Mouse (Mus musculus): ENCODE results near the gene Dmac2. TPM values are rescaled to one million over a fixed set of nuclear protein-coding genes. Genes with fewer than 3 reads are reported as not detected.

Gene Dmac2
- polyA plus RNA-seq, 1 experiment from 2014 or later, result 33.0 TPM

DNA sequence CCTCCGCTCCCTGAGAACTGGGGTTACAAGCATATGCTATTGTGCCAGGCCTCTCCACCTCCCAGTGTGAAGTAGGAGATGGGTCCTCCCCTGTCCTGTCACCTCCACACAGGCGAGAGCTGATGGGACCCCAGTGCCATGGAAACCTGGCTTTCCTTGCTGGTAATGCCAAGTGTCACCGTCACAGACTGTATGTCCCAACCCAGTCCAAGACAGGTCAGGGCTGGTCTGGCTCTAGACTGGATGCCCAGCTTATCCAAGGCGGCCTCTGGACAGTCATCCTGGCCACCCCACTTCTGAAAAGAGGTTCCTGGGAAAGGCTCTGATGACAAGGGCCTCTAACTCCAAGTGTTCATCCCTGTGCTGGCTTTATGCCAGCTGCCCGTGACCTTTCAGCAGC lies 17.9 kb downstream of the Dmac2 start:
- ATAC-seq (ENCODE audit: insufficient read depth, low FRiP score, low read depth), result no peak
- WGBS, result 83% methylated on average over 5 of the region's 5 CpGs
- H3K27me3 ChIP-seq (replicated peaks), result no peaks in the 10 kb centered on the region

DNA sequence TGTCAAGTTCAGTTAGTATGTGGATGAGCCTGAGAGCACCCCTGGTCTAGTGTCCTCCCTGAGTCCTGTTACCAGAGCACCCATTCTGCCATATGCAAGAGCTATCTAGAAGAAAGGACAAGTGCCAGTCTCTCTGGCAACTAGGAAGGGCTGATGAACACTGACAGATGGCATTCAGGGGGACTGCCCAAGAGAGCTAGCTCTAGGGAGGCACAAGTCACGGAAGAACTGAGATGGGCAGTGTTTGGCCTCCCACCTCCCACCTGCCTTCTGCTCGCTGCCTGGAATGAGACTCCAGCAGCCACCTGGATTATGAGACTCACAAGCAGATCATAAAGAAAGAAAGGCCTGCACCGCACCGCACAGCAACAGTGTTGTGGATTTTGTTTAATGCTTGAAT lies 20.5 kb downstream of the Dmac2 start:
- Histone ChIP-seq H3K4me3 (replicated peaks) (no peak overlapping the region), H3K27ac (no peak overlapping the region), H3K4me2 (no peak overlapping the region), H3K27me3 (replicated peaks) (no peaks in the 10 kb centered on the region), H3K9me3 (no peaks in the 10 kb centered on the region), H3K4me1 (no peaks in the 10 kb centered on the region), H3K36me3 (peaks cover 6% of the 10 kb centered on the region; the same call in 1 of the 2 replicates), H3K9ac (no peak overlapping the region)
- no peak for ATAC-seq (ENCODE audit: insufficient read depth, low FRiP score, low read depth)
- WGBS, result 93% methylated on average over 4 of the region's 4 CpGs

More for the DNA sequence above, 17.9 kb downstream of the Dmac2 start:
- Histone ChIP-seq H3K27ac (no peak overlapping the region), H3K4me3 (replicated peaks) (no peak overlapping the region), H3K4me1 (no peaks in the 10 kb centered on the region), H3K4me2 (no peak overlapping the region), H3K36me3 (peaks cover 6% of the 10 kb centered on the region; the same call in 1 of the 2 replicates), H3K9ac (no peak overlapping the region), H3K9me3 (no peaks in the 10 kb centered on the region)

DNA sequence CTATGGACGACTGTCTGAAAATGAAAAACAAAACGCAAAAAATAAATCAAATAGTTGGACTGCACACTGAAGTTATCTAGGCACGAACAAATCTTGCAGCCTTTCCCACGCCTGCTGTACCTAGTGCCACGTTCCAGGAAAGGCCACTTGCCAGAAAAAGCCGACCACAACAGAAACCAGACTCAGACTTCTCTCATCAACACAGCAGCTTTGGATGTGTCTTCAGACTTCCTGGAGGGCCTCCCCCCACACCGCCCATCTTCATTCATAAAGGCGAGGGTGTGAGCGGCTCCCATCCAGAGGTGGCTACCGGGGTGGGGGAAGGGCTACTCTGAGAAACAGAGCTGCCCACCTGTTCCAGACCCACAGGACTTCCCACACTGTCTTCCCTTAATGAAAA lies 24.9 kb downstream of the Dmac2 start:
- no peaks in the 10 kb centered on the region for H3K4me1 ChIP-seq
- no peak overlapping the region for H3K9ac ChIP-seq
- WGBS, result 64% methylated on average over 10 of the region's 10 CpGs
- ATAC-seq (ENCODE audit: insufficient read depth, low FRiP score, low read depth), result no peak
- no peaks in the 10 kb centered on the region for H3K36me3 ChIP-seq
- H3K9me3 ChIP-seq, result no peaks in the 10 kb centered on the region
- no peak overlapping the region for H3K4me2 ChIP-seq
- no peak overlapping the region for H3K4me3 ChIP-seq (replicated peaks)
- H3K27me3 ChIP-seq (replicated peaks), result no peaks in the 10 kb centered on the region
- no peak overlapping the region for H3K27ac ChIP-seq

DNA sequence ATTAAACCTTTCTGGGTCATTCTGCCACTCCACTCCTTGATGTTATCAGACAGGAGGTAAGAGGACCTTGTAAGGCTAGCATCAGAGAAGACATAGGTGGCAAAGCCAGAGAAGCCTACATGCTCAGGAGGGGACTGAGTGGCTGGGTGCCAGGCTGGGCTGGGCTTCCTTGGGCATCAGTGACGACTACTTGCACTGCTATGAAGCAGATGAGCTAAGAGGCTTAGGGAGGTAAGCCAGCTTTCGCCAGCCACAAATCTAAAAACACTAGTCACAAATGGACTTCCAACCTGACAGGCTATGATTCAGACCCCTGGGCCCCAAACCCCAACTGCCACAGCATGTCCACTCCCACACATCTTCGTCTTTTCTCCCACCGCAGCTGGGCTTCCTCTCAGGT lies 25.4 kb downstream of the Dmac2 start:
- Histone ChIP-seq H3K36me3 (no peaks in the 10 kb centered on the region), H3K27ac (no peak overlapping the region), H3K9ac (no peak overlapping the region), H3K4me2 (no peak overlapping the region), H3K4me1 (no peaks in the 10 kb centered on the region), H3K9me3 (no peaks in the 10 kb centered on the region), H3K27me3 (replicated peaks) (no peaks in the 10 kb centered on the region), H3K4me3 (replicated peaks) (no peak overlapping the region)
- 73% methylated on average over 4 of the region's 4 CpGs for WGBS
- no peak for ATAC-seq (ENCODE audit: insufficient read depth, low FRiP score, low read depth)

DNA sequence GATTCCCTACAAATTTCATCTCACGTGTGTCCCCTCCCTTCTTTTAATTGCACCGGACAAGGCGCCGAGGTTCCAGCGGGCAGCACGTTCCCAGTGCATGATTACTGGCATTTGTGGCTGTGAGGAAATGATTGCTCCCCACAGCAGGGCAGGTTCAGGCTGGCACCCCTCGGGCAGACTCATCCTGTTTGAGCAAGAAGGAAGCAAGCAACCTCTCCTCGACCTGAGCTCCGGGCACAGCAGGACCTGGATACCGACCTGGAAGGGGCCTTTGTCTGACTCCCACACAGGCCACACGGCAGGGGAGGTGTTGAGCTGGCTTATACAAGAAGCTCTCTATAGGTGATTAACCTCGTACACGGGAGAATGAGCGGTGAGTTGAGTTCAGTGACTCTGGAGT lies 25.9 kb downstream of the Dmac2 start:
- H3K4me3 ChIP-seq (replicated peaks), result no peak overlapping the region
- no peaks in the 10 kb centered on the region for H3K9me3 ChIP-seq
- H3K9ac ChIP-seq, result no peak overlapping the region
- H3K27ac ChIP-seq, result no peak overlapping the region
- ATAC-seq (ENCODE audit: insufficient read depth, low FRiP score, low read depth), result no peak
- 71% methylated on average over 14 of the region's 14 CpGs for WGBS
- no peaks in the 10 kb centered on the region for H3K36me3 ChIP-seq
- H3K4me2 ChIP-seq, result no peak overlapping the region
- H3K4me1 ChIP-seq, result no peaks in the 10 kb centered on the region
- no peaks in the 10 kb centered on the region for H3K27me3 ChIP-seq (replicated peaks)

DNA sequence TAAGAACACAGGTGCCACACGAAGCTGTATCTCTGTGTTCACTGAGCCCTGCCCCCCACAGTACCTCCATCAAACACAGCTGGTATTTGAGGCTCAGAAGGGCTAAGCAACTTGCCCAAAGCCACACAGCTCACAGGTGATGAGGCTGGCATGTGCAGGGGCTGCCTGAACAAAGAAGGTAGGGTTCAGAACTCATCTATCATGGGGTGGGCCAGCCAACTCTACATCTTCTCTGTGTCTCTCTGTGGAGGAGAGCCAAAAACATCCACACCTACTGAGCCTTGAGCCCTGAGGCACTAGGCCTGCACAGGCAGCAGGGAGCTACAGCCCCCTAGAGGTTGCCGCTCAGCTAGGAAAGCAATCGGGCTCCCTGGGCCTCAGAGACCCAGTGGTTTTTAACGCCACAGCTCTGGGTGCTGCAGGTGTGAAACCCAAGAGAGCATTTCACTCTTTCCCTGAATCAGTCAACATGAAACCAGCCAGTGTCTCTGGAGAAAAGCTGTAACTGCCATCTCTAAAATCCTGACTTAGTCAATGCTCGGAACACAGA lies 28.4 kb downstream of the Dmac2 start:
- no peaks in the 10 kb centered on the region for H3K9me3 ChIP-seq
- no peak for ATAC-seq (ENCODE audit: insufficient read depth, low FRiP score, low read depth)

DNA sequence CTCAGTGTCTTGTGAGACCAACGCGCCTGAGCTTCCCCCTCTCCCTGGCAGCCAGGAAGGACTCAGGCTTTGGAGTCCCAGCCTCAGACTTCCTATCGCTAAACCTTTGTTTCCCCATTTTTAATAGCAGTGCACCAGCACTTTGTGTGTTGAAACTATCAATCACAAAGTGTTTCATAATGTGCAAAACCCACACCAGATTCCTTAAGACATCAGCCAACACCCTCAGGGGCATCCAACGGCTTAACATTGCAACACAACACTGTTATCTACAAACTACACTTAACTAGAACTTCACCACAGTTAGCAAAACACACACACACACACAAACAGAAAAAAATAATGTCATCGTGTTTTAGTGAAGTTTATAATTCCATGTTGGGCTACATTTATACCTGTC lies 30.6 kb downstream of the Dmac2 start:
- WGBS, result 75% methylated on average over 5 of the region's 5 CpGs

More for the DNA sequence above, 28.4 kb downstream of the Dmac2 start:
- no peaks in the 10 kb centered on the region for H3K4me1 ChIP-seq
- H3K4me2 ChIP-seq, result no peak overlapping the region
- 47% methylated on average over 5 of the region's 5 CpGs for WGBS
- H3K27ac ChIP-seq, result no peak overlapping the region
- no peaks in the 10 kb centered on the region for H3K27me3 ChIP-seq (replicated peaks)
- no peaks in the 10 kb centered on the region for H3K36me3 ChIP-seq
- no peak overlapping the region for H3K9ac ChIP-seq
- H3K4me3 ChIP-seq (replicated peaks), result no peak overlapping the region

DNA sequence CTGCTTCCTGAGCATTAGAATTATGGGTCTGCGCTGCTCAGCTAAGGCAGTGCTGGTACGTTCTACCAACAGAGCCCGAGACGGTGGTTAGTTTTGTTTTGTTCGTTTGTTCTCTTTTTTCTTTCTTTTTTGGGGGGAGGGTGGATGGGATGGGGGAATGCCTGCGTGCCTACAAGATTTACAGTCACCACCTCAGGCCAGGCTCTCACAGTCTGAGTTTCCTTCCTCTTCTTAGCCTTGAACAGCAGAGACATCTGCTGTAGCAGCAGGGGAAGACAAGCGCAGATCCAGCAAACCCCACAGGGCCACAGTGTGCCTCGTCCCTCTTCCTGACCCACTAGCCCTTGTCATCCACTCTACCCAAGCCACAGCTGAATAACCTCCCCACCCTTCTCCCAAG lies 32.1 kb downstream of the Dmac2 start:
- no peak overlapping the region for H3K4me2 ChIP-seq
- no peak overlapping the region for H3K4me3 ChIP-seq (replicated peaks)
- no peak overlapping the region for H3K27ac ChIP-seq
- no peaks in the 10 kb centered on the region for H3K9me3 ChIP-seq
- ATAC-seq (ENCODE audit: insufficient read depth, low FRiP score, low read depth), result no peak
- no peak overlapping the region for H3K9ac ChIP-seq
- H3K36me3 ChIP-seq, result no peaks in the 10 kb centered on the region
- no peaks in the 10 kb centered on the region for H3K27me3 ChIP-seq (replicated peaks)
- WGBS, result 89% methylated on average over 8 of the region's 8 CpGs
- H3K4me1 ChIP-seq, result no peaks in the 10 kb centered on the region

More for the DNA sequence above, 30.6 kb downstream of the Dmac2 start:
- Histone ChIP-seq H3K4me1 (no peaks in the 10 kb centered on the region), H3K4me2 (no peak overlapping the region), H3K27me3 (replicated peaks) (no peaks in the 10 kb centered on the region), H3K27ac (no peak overlapping the region), H3K36me3 (no peaks in the 10 kb centered on the region), H3K9ac (no peak overlapping the region), H3K9me3 (no peaks in the 10 kb centered on the region), H3K4me3 (replicated peaks) (no peak overlapping the region)
- no peak for ATAC-seq (ENCODE audit: insufficient read depth, low FRiP score, low read depth)

DNA sequence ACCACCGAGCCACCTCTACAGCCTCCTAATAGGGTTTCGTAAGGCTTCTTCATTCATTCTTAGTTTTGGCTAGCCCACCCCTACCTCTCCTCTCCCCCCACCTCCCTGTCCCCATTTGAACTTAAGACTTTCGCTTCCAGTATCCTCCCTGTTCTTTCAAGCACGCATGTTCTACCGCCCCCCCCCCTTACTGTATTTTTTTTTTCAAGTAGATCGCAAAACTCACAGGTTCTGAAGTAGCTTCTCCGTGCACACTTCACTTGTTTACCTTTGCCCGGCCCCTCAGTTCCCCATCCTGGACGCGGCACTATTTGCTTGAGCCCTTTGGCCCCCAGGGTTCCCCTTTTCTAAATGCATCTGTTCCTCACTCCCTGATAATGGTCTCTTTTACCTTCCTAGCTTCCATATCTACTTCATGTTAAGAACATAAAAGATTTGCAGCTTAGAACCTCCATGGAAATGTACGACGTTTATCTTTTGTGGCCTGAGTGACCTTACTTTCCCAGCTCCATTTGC lies 33.1 kb downstream of the Dmac2 start:
- Histone ChIP-seq H3K9me3 (no peaks in the 10 kb centered on the region), H3K4me3 (replicated peaks) (no peak overlapping the region), H3K36me3 (no peaks in the 10 kb centered on the region), H3K4me2 (no peak overlapping the region), H3K27ac (no peak overlapping the region), H3K4me1 (no peaks in the 10 kb centered on the region), H3K27me3 (replicated peaks) (no peaks in the 10 kb centered on the region), H3K9ac (no peak overlapping the region)
- ATAC-seq (ENCODE audit: insufficient read depth, low FRiP score, low read depth), result no peak
- 71% methylated on average over 12 of the region's 12 CpGs for WGBS

DNA sequence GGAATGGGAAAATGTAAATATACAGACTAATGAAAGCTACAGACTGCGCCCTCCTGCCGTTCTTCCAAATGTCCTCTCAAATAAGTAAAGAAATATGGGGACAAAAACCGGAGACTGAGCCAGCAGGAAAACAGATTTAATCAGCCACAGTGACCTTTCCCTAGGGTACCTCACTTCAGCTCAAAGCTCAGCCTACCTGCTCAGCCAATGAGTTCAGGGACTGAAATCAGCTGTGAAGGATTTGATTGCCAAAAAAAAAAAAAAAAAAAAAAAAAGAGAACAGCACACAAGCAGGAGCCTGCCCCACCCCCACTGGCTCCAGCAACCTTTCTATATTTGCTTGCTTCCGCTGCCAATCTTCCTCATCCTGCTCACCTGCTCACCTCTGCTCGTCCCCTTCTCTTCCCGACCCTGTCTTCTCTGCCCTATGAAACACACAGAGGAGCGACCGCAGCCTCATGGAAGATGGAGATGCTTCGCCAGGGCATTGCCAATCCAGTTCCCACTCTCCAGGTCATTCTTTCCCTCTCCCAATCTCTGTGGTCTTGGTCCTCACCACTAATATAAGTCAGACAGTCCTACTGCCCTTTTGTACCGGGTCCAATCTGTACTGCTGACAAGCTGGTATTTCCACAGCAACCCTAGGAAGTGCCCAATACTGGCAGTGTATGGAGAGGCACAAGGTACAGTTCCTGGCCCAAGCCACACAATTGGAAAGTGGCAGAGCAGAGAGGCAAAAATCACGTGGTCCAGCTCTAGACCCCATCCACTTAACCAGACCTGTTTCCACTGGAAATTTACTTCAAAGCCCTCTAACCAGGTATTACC lies 36.6 kb downstream of the Dmac2 start:
- ATAC-seq (ENCODE audit: insufficient read depth, low FRiP score, low read depth), result no peak
- WGBS, result 68% methylated on average over 11 of the region's 11 CpGs
- Histone ChIP-seq H3K9ac (no peak overlapping the region), H3K36me3 (no peaks in the 10 kb centered on the region), H3K27me3 (replicated peaks) (no peaks in the 10 kb centered on the region), H3K27ac (no peak overlapping the region), H3K4me1 (peaks cover 11% of the 10 kb centered on the region), H3K4me2 (no peak overlapping the region), H3K9me3 (no peaks in the 10 kb centered on the region), H3K4me3 (replicated peaks) (no peak overlapping the region)

DNA sequence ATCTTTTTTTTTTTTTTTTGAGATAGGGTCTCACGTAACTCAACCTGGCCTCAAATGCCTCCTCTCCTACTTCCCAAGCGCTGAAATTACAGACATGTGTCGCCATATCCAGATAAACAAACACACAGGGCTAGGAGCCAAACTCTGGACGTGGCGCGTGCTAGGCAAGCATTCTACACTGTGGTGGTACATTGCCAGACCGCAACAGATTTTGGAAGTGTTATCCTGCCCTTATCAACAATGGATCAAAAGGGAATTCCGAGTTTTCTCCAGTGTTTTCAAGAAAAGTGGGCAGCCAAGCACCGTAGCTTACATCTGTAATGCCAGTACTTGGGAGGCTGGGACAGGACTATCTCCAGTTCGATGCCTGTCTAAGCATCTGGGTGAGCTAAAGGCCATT lies 38.6 kb downstream of the Dmac2 start:
- peak overlapping the region; percentile 43; the same call in 1 of the 2 replicates for H3K9ac ChIP-seq
- 25% methylated on average over 10 of the region's 10 CpGs for WGBS
- H3K4me1 ChIP-seq, result peaks cover 11% of the 10 kb centered on the region
- H3K27me3 ChIP-seq (replicated peaks), result no peaks in the 10 kb centered on the region
- peak overlapping the region; percentile 72 for H3K4me2 ChIP-seq
- H3K4me3 ChIP-seq (replicated peaks), result peak overlapping the region; percentile 67
- H3K27ac ChIP-seq, result no peak overlapping the region
- no peaks in the 10 kb centered on the region for H3K9me3 ChIP-seq
- no peak for ATAC-seq (ENCODE audit: insufficient read depth, low FRiP score, low read depth)
- no peaks in the 10 kb centered on the region for H3K36me3 ChIP-seq

DNA sequence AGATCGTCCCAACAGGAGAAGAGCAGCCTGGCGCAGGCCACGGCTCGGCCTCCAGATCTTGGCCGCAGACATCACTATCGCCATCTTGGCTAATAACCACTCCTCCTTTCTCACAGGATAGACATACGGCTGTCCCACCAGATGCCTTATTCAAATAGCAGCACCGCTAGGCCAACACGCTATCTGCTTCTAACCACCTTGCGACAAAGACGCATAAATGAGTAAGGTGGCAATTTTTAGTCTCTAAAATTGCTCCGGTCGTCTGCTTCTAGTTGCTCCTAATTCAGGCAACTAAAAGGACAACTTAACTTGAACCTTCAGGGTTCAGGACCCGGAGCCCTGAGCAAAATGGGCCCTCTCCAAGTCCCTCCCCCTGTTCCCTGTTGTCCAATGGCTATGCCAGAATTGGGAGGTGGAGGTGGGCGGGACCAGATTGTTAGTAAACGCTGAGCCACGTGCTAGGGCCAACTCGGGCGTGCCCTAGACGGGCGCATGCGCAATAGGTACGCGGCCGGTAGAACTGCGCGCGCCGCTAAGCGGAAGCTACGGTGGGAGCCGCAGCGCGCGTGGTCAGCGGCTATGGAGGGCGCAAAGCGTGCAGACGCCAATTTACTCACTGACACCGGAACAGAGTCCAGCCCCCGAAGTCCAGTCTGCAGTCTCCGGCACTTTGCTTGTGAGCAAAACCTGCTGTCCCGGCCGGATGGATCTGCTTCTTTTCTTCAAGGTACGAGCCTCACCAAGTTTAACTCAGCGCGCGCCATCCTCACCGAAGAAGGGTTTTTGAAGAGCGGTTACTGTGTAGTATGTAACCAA lies 39.7 kb downstream of the Dmac2 start, which contains the start of the genes Bckdha and Exosc5:
Gene Bckdha, minus strand, starts transcription at position 325 of the 816 bp plus-strand sequence.
Gene Exosc5, plus strand, starts transcription at position 508 of the 816 bp plus-strand sequence.
- Histone ChIP-seq H3K4me1 (peaks cover 11% of the 10 kb centered on the region), H3K9me3 (no peaks in the 10 kb centered on the region), H3K27me3 (replicated peaks) (no peaks in the 10 kb centered on the region), H3K9ac (peak within 1 kb of the TSS; percentile 47), H3K27ac (peak within 1 kb of the TSS; percentile 78), H3K36me3 (no peaks in the 10 kb centered on the region; the same call in 1 of the 2 replicates), H3K4me2 (peak within 1 kb of the TSS; percentile 72), H3K4me3 (replicated peaks) (peak within 1 kb of the TSS; percentile 67)
- WGBS, result under 1% methylated on average over 50 of the region's 50 CpGs
- ATAC-seq (ENCODE audit: insufficient read depth, low FRiP score, low read depth), result peak; percentile 98

Measured in stomach, embryonic 15.5 days (tissue).